Mouse (Mus musculus) left cerebral cortex, postnatal 36 days (tissue): ENCODE measurements around the gene Atp2a1. TPM values are rescaled to one million over a fixed set of nuclear protein-coding genes. Genes with fewer than 3 reads are reported as not detected.

Experiments used
- DNase-seq, 2 experiments: peaks; one replicate each; pipeline ENCODE4 v3.0.0; 2021 to 2022; ENCODE audit warnings: low spot score in 2 of 2, mixed read lengths in 1 of 2
- intact Hi-C: fragments of 180-260 bp; cut with DNase I; formaldehyde crosslinking; loops from one replicate; pipeline ENCODE4 v1.15.1; 2025
- total RNA-seq, 2 experiments: library from RNA; stranded (reverse); gene quantifications; 2 replicates each; pipeline ENCODE4 v1.2.3; 2021

Gene Atp2a1
- total RNA-seq, 2 experiments from 2014 or later: 0.54 TPM; not detected in 1

DNA sequence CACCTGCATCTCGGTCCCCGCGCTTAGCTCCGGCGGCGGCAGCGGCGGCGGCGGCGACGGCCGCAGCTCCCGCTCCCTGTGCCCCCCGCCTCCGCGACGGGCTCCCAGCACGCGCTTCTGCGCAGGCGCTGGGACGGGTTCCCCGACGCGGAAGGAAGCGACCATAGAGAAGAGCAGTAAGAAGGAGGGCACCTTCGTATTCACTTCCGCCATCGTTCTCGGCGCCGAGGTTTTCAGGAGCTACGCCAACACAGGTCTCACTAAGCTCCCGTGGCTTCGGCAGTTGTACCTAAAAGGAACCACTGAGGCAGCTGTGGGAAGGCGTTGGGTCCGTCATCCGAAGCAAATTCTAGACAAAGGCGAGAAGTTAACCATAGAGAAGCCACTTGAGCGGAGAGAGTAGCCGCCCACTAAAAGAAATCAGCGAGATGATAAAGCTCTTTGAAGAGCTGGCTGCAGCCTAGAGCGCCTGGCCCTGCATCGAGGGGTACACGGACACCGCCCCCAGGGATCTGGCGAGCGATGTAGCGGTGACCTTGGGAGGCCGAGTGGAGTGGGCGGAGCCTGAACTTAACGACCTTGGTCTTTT, 12.2 kb upstream of the Atp2a1 start, which contains the start of gene Sh2b1:
TSS of gene Sh2b1 (minus strand) at position 432 of the 589 bp plus-strand sequence.
- intact Hi-C loops: loop anchor here (5.0 kb wide), 1 partner anchor 78 kb away; the partner anchor contains the start of gene Nfatc2ip
- DNase-seq: peak; percentile 89 to 91

DNA sequence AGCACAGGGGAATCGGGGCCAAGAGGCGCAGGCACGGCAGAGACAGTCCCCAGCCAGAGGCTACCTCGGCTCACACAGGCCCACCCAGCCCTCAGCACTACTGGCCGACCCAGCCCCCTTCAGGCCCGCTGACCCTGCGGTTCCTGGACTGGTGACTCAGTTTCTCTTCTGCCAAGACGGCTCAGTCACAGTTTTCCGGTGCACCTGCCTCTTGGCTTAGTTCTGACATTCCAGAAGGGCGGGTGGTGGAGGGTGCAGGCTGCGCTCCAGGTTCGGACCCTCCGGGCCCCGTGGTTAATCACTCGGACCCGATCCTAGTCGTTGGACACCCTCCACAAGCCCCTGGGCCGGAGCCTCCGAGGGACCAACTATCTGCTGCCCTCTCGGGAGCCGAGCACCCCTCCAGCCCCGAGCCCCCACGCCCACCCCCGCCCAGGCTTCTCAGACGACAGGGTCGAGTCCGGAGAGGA, 11.6 kb upstream of the Atp2a1 start:
- intact Hi-C loops: no loop called here
- DNase-seq: peak; percentile 24 to 39

DNA sequence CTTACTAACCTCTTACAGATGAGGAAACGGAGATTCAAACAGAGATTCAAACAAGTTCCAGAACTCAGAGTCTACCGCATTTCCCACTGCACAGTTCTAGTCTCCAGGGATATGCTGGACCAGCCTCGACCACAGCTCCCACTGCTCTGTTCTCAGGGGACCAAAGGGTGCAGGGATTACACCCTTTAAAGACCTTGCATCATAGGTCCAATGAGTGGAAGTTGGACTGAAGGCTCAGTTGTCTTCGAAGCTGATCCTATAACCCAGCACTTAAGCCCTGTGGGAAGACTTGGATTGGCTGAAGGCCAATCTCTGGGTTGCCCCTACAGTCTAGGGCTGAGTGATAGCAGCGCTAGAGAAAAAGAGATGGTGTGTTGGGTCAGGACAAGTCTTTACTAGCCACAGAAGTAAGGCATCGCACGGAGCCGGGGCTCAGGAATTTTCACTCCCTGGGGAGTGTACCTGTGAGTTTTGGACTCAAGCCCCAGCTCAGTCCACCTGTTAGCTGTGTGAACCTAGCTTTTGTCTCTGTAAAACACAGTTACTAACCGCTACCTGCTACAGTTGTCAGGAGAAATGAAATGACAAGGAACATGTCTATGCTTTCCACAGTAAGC, 10.7 kb upstream of the Atp2a1 start:
- intact Hi-C loops: no loop called here
- DNase-seq: no peak

DNA sequence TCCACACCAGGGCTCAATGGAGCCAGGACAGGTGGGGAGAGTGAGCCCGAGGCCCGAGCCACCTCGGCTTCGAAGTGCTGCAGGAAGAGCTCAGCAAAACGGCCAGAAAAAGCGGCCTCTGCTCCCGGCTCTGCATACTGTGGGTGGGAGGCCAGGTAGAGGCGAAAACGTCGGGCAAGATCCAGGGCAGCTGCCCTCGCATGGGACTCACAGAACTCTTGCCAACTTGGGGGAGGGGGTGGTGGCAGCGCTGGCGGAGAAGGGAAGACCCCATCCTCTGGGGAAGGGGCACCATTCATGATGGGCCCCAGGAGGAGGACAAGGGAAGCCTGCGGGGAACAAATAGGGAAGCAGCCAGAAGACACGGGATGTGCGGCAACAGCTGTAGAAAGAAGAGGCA, 9.8 kb upstream of the Atp2a1 start:
- DNase-seq: no peak
- intact Hi-C loops: no loop called here

DNA sequence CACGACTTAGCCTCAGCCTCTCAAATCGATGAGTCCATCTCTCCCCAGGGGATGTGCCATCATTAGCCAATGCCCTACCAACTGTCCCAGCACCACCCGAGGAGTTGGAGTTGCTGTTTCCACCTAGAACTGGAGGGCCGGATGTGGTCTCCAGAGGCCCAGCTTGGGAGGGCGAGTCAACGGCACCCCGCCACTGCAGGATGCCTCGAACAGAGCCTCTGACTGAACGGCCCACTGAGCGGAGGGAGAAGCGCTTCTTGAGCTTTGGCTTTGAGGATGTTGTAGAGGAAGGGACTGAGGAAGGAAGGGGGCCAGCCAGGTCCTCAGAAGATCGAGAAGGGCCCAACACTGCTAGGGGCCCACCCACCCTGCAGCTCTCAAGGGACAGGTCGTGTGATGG, 9.4 kb upstream of the Atp2a1 start:
- intact Hi-C loops: no loop called here
- DNase-seq: no peak

DNA sequence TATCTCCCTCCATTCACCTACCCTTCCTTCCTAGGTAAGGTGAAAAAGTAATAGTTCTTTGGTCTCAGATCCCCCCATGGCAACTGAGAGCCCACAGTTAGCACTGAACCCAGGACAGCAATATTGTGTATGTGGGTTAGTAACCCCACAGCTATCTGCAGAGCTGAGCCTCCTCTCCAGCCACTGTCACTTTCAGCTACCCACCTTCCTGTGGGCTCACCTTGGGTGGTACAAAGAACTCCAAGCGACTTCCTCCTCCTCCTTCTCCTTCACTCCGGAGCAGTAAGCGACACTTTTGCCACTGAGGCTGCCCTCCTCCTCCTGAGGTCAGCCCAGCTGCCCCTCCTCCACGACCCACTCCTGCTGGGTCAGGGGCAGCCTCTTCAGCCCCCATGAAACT, 8.9 kb upstream of the Atp2a1 start:
- intact Hi-C loops: no loop called here
- no peak for DNase-seq

DNA sequence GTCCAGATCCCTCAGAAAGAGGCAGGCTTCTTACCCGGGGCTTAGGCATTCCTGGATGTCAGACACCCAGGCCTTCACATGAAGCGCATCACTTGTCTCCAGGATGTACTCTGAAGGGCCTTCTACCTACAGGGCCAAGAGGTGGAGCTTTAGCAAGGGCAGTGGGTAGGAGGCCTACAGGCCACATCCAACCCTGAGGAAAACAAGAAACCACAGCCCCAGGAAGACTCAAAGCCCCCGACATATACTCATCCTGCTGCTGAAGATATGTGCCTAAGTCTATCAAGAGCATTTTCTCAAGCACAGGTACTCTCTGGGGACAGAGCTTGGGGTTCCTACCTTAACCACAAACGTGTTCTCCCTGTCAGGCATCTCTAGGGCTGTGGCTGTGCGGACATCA, 8.5 kb upstream of the Atp2a1 start:
- intact Hi-C loops: no loop called here
- no peak for DNase-seq

DNA sequence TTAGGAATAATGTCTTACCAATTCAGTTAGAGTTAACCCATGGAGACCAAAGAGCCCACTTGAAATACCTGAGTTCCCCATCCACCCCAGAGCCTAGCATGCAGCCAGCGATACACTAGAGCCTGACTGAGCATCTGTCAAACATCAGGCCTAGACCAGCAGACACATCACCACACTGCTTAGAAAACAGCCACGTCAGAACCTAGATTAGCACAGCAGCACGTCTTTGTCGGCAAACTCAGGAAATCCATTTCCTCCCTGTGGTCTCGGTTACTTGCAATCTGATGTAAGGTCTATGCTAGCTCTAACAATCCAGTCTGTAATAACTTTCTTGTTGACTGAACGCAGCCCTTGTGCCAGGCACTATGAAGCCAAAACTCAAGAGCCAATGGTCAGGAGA, 7.2 kb upstream of the Atp2a1 start:
- intact Hi-C loops: no loop called here

DNA sequence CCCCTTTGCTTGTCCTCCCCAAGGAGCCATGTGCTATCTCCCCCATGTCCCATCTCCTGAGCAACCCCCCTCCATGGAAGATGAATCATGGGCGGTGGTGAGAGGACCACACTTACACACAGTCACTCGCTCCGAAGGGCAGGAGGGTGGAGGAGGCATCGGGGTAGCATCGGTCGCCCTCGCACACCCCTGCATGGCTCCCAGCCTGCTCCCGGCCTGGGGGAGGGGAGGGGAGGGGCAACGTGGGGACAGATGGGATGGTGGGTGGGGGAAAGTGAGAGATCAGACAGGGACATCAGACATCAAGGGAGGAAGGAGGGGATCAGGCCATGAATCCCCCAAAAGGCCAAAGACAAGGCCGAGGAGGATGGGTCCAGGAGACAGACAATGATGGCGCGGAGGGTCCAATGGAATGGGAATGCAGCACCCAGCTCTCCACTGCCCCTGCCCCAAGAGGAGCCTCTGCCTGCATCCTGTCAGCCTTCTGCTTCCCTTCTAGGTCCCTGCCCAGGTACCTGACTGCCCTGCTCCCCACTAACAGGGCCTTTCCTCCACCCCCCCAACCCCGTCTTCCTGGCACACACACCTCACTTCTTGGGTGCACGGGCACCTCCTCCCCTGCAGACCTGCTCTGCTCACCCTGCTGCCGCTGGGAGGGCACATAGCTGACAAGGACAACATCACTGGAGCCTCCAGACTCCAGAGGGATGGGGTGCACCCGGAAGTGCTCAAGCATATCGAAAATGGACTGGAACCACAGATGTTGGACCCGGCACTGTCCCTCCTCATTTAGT, 5.1 kb upstream of the Atp2a1 start:
- intact Hi-C loops: no loop called here

More for the DNA sequence above, 7.2 kb upstream of the Atp2a1 start:
- DNase-seq: no peak

DNA sequence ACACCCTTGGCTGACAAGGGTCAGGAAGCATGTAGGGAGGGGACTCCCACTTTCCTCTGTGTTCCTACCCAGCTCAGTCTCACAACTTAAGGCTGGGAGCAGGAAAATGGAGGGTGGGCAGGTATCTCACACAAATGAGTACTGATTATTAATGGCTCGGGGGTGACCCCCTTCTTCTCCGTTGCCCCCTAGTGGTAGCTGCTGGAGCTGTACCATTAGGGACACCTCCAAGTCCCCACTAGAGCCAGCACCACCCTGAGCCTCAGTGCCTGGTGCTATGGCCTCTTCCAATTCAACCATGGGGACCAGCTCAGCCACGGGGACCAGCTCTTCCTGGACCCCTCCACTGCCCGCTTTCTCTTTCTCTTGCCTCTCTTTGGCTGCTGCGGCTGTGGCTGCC, 4.4 kb upstream of the Atp2a1 start:
- intact Hi-C loops: no loop called here
- no peak for DNase-seq

More for the DNA sequence above, 5.1 kb upstream of the Atp2a1 start:
- no peak for DNase-seq

DNA sequence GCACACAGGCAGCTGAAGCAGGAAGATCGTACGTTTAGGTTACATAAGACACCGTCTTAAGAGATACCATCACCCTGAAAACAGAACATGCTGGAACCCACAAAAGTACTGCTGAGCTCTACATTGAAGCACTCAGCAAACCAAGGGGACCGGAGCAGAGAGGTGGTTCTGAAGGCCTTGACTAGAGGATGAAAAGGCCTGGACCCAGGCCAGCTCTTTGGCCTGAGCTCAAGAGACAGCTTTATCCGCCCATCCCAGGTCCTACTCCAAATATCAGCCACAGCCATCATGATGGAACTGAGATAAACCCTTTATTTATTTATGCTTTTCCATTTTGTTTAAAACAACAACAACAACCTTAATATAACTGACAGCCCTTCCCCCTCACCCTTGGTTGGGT, 3.8 kb upstream of the Atp2a1 start:
- no peak for DNase-seq
- intact Hi-C loops: no loop called here

DNA sequence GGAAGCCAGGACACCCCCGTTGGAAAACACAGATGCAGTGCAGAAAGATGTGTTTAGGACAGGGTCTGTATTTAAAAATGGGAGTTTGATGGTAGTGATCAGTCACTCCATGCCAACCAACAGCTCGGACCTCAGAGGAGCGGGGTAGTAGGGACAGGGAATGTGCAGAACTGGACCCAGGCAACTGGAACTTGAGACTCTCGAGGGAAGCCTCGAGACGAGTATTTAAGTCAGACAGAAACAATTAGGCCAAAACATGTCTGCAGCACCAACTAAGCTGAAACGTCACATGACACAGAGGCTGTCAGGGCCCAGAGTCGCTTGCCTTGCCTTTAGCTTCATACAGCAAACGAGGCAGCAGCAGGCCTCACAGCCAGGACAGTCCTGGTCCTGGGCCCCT, 3.2 kb upstream of the Atp2a1 start:
- intact Hi-C loops: no loop called here
- no peak for DNase-seq

DNA sequence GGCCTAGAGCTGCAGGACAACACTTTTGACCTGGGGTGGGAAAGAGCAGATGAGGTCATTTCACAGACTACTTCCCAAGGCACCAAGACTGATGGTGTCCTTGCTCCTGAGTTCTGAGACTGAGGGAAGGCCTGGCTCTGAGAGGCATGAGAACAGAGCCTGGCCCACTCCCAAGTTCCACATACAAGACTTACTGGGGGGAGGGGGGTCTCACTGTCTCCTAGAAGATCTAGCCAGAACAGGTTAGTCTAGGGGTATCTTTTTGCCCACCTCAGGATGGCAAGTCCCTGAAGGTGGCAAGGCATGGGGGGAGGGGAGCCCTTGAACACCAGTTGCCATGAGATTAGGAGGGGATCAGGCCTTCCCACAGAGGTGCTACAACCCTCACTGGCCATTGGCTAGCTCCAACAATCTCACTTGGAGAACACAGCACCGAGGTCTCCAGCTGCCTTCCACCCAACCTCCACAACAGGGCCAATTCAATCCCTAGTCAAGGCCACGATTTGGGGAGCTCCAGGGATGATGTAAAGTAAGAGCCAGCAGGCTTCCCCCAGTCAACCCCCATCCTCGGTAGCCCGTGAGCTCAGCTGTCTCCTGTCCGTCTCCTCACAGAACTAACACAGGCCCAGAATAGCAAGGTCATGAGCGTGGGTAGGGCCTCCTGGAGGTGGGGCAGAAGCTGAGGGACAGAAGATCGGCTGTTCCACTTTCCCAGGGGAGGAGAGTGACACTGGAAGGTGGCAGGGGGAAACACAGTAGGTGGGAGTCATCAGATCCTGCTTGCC, 2.5 kb upstream of the Atp2a1 start:
- DNase-seq: no peak
- intact Hi-C loops: no loop called here

DNA sequence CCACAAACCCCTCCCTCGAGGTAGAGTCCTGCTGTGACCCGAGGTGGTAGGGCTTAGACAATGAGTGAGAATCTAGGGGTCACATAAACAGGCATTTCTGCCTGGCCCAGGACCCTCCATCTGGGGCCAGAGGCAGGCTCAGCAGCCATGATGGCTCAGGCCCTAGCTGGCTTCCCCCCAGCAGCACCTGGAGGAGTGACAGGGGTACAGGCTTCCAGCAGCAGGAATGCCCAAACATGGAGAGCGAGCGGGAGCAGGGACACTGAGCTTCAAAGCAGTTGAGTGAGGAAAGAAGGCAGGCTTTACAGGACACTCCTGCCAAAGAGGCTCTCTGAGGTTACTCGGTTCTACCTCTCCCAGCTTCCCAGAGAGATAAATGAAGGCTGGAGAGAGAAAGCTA, 1.9 kb upstream of the Atp2a1 start:
- intact Hi-C loops: no loop called here
- DNase-seq: no peak

DNA sequence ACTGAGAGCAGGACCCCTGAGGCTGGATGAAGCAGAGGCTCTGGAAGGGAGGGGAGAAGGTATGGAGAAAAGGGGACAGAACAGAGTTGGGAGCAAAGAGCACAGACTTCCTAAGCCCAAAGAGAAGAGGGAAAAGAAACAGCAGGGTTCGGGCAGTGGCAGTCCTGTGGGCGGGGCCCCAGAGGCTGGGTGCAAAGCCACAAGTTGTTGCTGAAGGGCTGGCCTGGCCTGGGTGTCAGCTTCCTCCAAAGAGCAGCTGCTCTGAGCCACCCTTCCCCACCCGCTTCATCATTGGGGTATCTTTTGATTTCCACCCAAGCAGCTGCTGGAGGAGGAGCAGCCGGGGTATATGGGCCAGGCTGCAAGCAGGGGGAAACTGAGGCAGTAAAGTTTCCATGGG, 1.2 kb upstream of the Atp2a1 start:
- DNase-seq: no peak
- intact Hi-C loops: no loop called here

DNA sequence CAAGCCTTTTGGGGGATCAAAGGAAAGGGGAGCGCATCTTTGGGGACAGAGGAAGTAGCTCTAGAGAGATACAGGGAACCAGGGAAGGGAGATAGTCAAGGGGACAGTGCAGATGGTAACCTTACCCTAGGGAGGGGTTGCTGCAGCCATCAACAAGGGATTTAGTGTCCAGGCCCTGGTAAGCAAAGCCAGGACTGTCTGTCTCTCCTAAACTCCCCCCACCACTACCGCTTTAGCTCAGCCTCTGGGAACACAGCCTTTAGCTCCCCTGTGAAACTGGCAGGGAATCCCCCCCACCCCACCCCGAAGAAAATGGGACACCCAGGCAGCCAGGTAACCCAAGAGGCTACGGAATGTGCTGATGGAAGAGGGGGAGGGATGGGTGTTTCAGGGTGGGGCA, 639 bp upstream of the Atp2a1 start:
- intact Hi-C loops: no loop called here
- no peak for DNase-seq

DNA sequence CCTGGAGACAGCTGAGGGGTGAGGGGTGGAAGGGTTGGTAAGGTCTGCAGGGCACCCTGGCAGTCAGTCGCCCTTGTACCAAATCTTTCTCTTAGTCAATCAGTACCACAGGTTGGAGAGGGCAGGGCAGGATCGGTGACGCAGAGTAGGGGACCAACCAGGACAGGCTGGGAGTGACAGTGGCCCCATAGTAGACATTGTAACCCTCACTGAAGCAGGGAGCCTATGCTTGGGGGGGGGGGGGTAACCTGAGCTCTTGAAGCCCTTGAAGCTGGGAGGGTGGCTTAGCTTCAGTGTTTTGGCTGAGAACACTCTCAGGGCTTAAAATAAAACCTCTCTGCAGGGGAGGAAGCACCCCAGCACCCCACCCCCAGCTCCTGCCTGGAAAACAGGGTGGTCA, 1.3 kb downstream of the Atp2a1 start:
- intact Hi-C loops: no loop called here
- no peak for DNase-seq

DNA sequence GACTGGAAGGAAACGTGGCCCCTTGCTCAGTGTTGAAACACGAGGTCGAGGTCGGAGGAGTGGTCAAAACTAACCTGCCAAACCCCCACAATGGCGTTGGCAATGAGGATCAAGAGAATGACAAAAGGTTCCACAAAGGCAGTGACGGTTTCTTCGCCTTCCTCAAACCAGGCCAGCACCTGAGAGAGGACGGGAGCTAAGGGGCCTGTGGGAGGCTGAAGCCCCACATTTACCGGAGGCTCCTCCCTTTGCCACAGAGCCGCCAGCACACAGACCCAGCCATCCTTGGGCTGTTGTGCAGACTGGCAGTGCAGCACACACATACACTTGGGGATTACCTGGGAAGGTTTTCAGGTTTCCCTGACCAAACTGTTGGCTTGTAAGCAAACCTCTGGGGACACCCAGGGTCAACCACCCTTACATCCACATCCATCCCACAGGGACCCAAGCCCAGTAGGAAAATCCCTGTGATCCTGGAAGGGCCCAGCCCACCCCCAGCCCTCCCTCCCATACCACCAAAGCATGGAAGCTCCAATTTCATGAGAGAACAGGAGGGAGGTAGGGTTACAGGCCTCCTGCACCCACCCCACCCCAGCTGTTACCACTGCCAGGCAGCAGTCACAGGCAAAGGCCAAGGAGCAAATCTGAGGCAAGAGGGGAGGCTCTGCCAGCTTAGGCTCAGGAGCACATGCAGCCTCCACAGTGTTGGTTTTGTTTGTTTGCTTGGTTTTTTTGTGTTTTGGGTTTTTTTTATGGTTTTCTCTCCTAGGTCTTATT, 2.1 kb downstream of the Atp2a1 start:
- DNase-seq: no peak
- intact Hi-C loops: no loop called here

DNA sequence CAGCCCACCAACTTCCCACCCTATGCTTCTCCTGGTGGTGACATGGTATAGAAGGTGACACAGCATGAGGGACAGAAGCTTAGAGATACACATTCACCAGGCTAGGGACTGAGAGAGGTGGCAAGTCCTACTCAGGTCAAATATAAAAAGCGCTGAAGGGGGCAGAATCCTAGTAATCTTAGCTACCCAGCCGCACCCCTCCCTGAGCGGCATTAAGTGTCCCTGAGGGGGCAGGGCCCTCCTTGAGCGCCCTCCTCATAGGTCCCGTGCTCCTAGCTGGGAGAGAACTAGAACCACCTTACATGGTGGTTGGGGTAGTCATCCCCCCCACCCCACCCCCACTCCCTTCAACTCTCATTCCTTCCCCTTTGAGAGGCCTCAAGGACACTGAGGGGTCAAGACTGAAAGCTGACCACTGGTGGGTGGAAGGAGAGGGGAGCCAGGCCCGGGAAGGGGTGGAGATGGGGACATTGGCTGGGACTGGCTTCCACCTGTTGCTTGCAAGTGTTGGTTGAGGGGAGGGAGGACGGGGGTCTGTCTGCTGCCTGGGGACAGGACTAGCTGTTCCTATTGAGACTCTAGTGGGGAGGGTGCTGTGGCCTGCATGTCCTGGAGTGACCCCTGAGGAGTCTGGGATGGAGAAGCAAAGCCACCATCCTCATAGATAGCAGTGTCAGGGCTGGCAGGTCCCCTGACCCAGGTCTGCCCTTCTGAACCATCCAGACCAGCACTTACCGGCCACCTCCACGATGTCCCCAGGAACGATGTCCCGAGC, 3.9 kb downstream of the Atp2a1 start:
- intact Hi-C loops: no loop called here
- no peak for DNase-seq
